Mouse (Mus musculus) liver, postnatal 0 days (tissue): ENCODE results near the gene Lrig1.

Experiments used
- CTCF ChIP-seq: sonication (generic); IDR thresholded peaks from 2 replicates; pipeline ENCODE4 v1.5.1; 2016; ENCODE audit warnings: antibody characterized with exemption, low read depth
- EP300 ChIP-seq: IDR thresholded peaks from 2 replicates; pipeline ENCODE4 v1.6.1; 2016; ENCODE audit warnings: antibody characterized with exemption, low read depth, mild to moderate bottlenecking

DNA sequence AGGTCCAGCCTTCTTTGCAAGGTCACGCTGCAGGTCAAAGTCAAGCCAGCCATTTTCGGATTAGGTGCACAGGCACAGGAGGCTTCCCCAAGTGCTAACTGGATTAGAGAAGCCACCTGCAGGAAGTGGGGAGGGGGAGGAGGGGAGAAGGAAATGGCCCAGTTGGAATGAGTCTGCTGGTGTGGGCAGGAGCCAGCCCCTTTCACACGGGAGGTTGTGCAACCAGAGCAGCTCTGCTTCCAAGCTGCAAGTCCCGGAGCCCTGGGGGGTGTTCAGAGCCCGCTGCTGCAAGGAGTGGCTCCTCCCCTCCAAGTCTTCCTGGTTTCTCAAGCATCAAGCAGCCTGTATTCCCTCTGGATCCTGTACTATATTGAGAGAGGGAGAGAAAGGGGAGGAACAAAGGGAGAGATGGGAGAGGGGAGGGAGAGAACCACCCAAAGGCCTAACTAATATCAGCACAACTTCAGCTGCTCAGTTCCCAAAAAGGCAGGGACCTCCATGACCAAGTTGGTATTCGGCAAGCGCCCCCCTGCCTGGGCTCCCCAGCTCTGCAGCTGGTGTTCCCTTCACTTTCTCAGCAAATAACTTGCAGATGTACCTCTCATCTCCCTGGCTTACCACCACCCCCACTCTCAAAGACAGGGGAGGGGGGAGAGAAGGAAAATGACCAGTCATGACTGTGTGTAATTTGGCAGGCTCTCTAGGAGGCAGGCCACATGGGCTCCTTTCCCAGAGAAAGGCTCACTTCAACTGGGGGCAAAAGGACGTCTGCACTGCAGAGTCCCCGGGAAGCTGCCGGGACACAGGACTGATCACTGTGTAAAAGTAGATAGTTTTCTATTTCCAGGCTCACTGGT lies 52.2 kb downstream of the Lrig1 start:
- TF ChIP-seq CTCF: no peak
- no peak for TF ChIP-seq EP300
